In genomic region chr3:103280875-103281274, GRCm38 (mm10) we compare ENCODE assay signal across 8 mouse cellular contexts. TPM values are rescaled to one million over a fixed set of nuclear protein-coding genes. Genes with fewer than 3 reads are reported as not detected.
DNase-seq lines count a peak whose midpoint lies in the region; ATAC-seq and TF ChIP-seq lines count a peak whose summit lies in the region.

No protein-coding gene starts in this region.

- no peak for ATAC-seq in embryonic facial prominence, embryonic 11.5 days (replicated peaks; ENCODE audit: insufficient number of reproducible peaks, low FRiP score, low TSS enrichment, low read depth)
- no peak for ATAC-seq in midbrain, embryonic 14.5 days (ENCODE audit: low FRiP score, low TSS enrichment)

- no peak for TF ChIP-seq POLR2A in lung, adult 2 months (IDR thresholded peaks at IDR 0.05; ENCODE audit: borderline replicate concordance, extremely low read depth, low read depth, low read length)
- TF ChIP-seq POLR2A in kidney, adult 2 months (IDR thresholded peaks at IDR 0.05; ENCODE audit: low read depth, low read length) = no peak

- WGBS in lung, adult 2 months = 27% methylated on average over 5 of the region's 5 CpGs
- whole genome bisulfite sequencing in embryonic facial prominence, embryonic 11.5 days = 37% methylated on average over 5 of the region's 5 CpGs
- WGBS in kidney, adult 2 months = 23% methylated on average over 5 of the region's 5 CpGs
- 34% methylated on average over 5 of the region's 5 CpGs for WGBS in midbrain, embryonic 14.5 days

- H3K9ac ChIP-seq in embryonic facial prominence, embryonic 11.5 days (replicated peaks; ENCODE audit: low read length) = peak overlapping the region; percentile 96
- peak overlapping the region; percentile 99 for H3K9ac ChIP-seq in midbrain, embryonic 14.5 days (replicated peaks; ENCODE audit: low read length)

- no peaks in the 10 kb centered on the region for H3K27me3 ChIP-seq in embryonic facial prominence, embryonic 11.5 days (ENCODE audit: control insufficient read depth, insufficient read depth, low read length)
- H3K27me3 ChIP-seq in kidney, adult 2 months (replicated peaks; ENCODE audit: control insufficient read depth, insufficient read depth, low read length) = no peaks in the 10 kb centered on the region
- no peaks in the 10 kb centered on the region for H3K27me3 ChIP-seq in midbrain, embryonic 14.5 days (ENCODE audit: control insufficient read depth, insufficient read depth, low read length)

- H3K4me2 ChIP-seq in embryonic facial prominence, embryonic 11.5 days (ENCODE audit: low read depth, low read length) = peak overlapping the region; percentile 84
- H3K4me2 ChIP-seq in midbrain, embryonic 14.5 days (ENCODE audit: low read length) = peak overlapping the region; percentile 84

- peak overlapping the region; percentile 96 for H3K4me3 ChIP-seq in lung, adult 2 months (replicated peaks; ENCODE audit: extremely low read depth, low read depth, low read length)
- H3K4me3 ChIP-seq in embryonic facial prominence, embryonic 11.5 days (ENCODE audit: low read depth, low read length) = peak overlapping the region; percentile 100
- peak overlapping the region; percentile 95 for H3K4me3 ChIP-seq in kidney, adult 2 months (ENCODE audit: insufficient read depth, low read depth, low read length)
- peak overlapping the region; percentile 90 for H3K4me3 ChIP-seq in midbrain, embryonic 14.5 days (replicated peaks; ENCODE audit: low read depth, low read length)

- no peak overlapping the region for H3K27ac ChIP-seq in embryonic facial prominence, embryonic 11.5 days (replicated peaks; ENCODE audit: low read depth, low read length)
- H3K27ac ChIP-seq in kidney, adult 2 months (ENCODE audit: insufficient read depth, low read depth, low read length) = no peak overlapping the region
- peak overlapping the region; percentile 96; the same call in 1 of the 2 replicates for H3K27ac ChIP-seq in midbrain, embryonic 14.5 days (replicated peaks; ENCODE audit: low read depth, low read length)

- H3K36me3 ChIP-seq in embryonic facial prominence, embryonic 11.5 days (replicated peaks; ENCODE audit: control insufficient read depth, insufficient read depth, low read depth, low read length) = no peaks in the 10 kb centered on the region
- no peaks in the 10 kb centered on the region for H3K36me3 ChIP-seq in kidney, adult 2 months (ENCODE audit: control insufficient read depth, insufficient read depth, low read length)
- H3K36me3 ChIP-seq in midbrain, embryonic 14.5 days (ENCODE audit: control insufficient read depth, insufficient read depth, low read length) = no peaks in the 10 kb centered on the region

- TF ChIP-seq CTCF in lung, adult 2 months (IDR thresholded peaks at IDR 0.05; ENCODE audit: insufficient read depth, low read length) = no peak
- no peak for TF ChIP-seq CTCF in kidney, adult 2 months (conservative IDR thresholded peaks at IDR 0.05; ENCODE audit: insufficient read depth, insufficient read length, low read depth, low read length)

- peaks cover 6% of the 10 kb centered on the region; the same call in 1 of the 2 replicates for H3K4me1 ChIP-seq in lung, adult 2 months (ENCODE audit: control insufficient read depth, insufficient read depth, low read length)
- peaks cover 2% of the 10 kb centered on the region; the same call in 1 of the 2 replicates for H3K4me1 ChIP-seq in embryonic facial prominence, embryonic 11.5 days (ENCODE audit: control insufficient read depth, insufficient read depth, low read length)
- H3K4me1 ChIP-seq in kidney, adult 2 months (ENCODE audit: control insufficient read depth, insufficient read depth, low read length) = peaks cover 5% of the 10 kb centered on the region; the same call in 1 of the 2 replicates
- H3K4me1 ChIP-seq in midbrain, embryonic 14.5 days (ENCODE audit: control insufficient read depth, insufficient read depth, low read length) = peaks cover 7% of the 10 kb centered on the region

- no peak for DNase-seq in lung, adult 2 months
- DNase-seq in lung, postnatal 36 days = no peak
- DNase-seq in embryonic facial prominence, embryonic 11.5 days (ENCODE audit: low spot score) = no peak
- DNase-seq in kidney, adult 2 months = peak; percentile 40
- no peak for DNase-seq in midbrain, embryonic 14.5 days
- DNase-seq in ovary, postnatal 36 days (ENCODE audit: low spot score) = no peak
- DNase-seq in spleen, postnatal 4 days (ENCODE audit: low spot score in 2 of 2) = no peak
- no peak for DNase-seq in ovary, postnatal 14 days (ENCODE audit: low spot score)

- no peaks in the 10 kb centered on the region for H3K9me3 ChIP-seq in embryonic facial prominence, embryonic 11.5 days (replicated peaks; ENCODE audit: control insufficient read depth, low read length)
- no peaks in the 10 kb centered on the region for H3K9me3 ChIP-seq in midbrain, embryonic 14.5 days (ENCODE audit: control insufficient read depth, low read length)

RNA-seq across cellular contexts. Expression of gene Trim33, which starts 1.8 kb away (rescaled TPM):
- polyA plus RNA-seq in lung, adult 2 months (2012; rRNA removed) = 8.0 and 9.7 TPM in 2 replicates
- polyA plus RNA-seq in embryonic facial prominence, embryonic 11.5 days (2014; fragmentation: Nextera tagmentation; extraction: Ambion mirVana) = 19.3 and 25.2 TPM in 2 replicates
- polyA plus RNA-seq in kidney, adult 2 months (2012; rRNA removed) = 10.9 and 11.7 TPM in 2 replicates
- 31.3 and 39.0 TPM in 2 replicates for polyA plus RNA-seq in midbrain, embryonic 14.5 days (2014; fragmentation: Nextera tagmentation; extraction: Ambion mirVana)
